Mouse (Mus musculus): ENCODE data around the gene Rhob. TPM values are rescaled to one million over a fixed set of nuclear protein-coding genes. Genes with fewer than 3 reads are reported as not detected.

Gene Rhob
- polyA plus RNA-seq (2014; fragmentation: Nextera tagmentation; extraction: Ambion mirVana) = 113 and 131 TPM in 2 replicates

- Histone ChIP-seq H3K4me3 (replicated peaks; ENCODE audit: low read length) (peak within 1 kb of the TSS; percentile 74), H3K9me3 (ENCODE audit: control insufficient read depth, low read length) (no peaks in the 10 kb centered on the region), H3K4me1 (replicated peaks; ENCODE audit: control insufficient read depth, insufficient read depth, low read length) (peaks cover 33% of the 10 kb centered on the region), H3K27ac (peak within 1 kb of the TSS; percentile 99), H3K27me3 (ENCODE audit: control insufficient read depth, insufficient read depth, low read length) (no peaks in the 10 kb centered on the region), H3K9ac (peak within 1 kb of the TSS; percentile 96), H3K36me3 (replicated peaks; ENCODE audit: control insufficient read depth, insufficient read depth) (no peaks in the 10 kb centered on the region), H3K4me2 (replicated peaks) (peak within 1 kb of the TSS; percentile 82)
- under 1% methylated on average over 56 of the region's 56 CpGs for whole genome bisulfite sequencing
- DNase-seq (ENCODE audit: low spot score) = peak; percentile 98
- peak; percentile 97 for ATAC-seq (ENCODE audit: low FRiP score)
Observed at GRCm38 (mm10) chr12:8499871-8500596, at the start of gene Rhob. Gene Rhob (minus strand): TSS chr12:8500009.

- peak; percentile 66; the same call in 1 of the 2 replicates for ATAC-seq (ENCODE audit: low FRiP score)
- peak; percentile 81 for DNase-seq (ENCODE audit: low spot score)
- WGBS = 24% methylated on average over 11 of the region's 11 CpGs
- Histone ChIP-seq H3K4me3 (replicated peaks; ENCODE audit: low read length) (no peak overlapping the region), H3K27ac (no peak overlapping the region), H3K4me2 (replicated peaks) (no peak overlapping the region), H3K4me1 (replicated peaks; ENCODE audit: control insufficient read depth, insufficient read depth, low read length) (no peaks in the 10 kb centered on the region), H3K36me3 (replicated peaks; ENCODE audit: control insufficient read depth, insufficient read depth) (no peaks in the 10 kb centered on the region), H3K27me3 (ENCODE audit: control insufficient read depth, insufficient read depth, low read length) (no peaks in the 10 kb centered on the region), H3K9me3 (ENCODE audit: control insufficient read depth, low read length) (no peaks in the 10 kb centered on the region), H3K9ac (no peak overlapping the region)
Observed at GRCm38 (mm10) chr12:8547357-8547756, 47.5 kb upstream of the Rhob start.

- no peak overlapping the region for H3K4me2 ChIP-seq (replicated peaks)
- DNase-seq (ENCODE audit: low spot score) (no peak), ATAC-seq (ENCODE audit: low FRiP score) (no peak)
- H3K27me3 ChIP-seq (ENCODE audit: control insufficient read depth, insufficient read depth, low read length) = no peaks in the 10 kb centered on the region
- no peaks in the 10 kb centered on the region for H3K9me3 ChIP-seq (ENCODE audit: control insufficient read depth, low read length)
- H3K4me3 ChIP-seq (replicated peaks; ENCODE audit: low read length) = no peak overlapping the region
- 90% methylated on average over 6 of the region's 6 CpGs for WGBS
- no peak overlapping the region for H3K27ac ChIP-seq
- no peak overlapping the region for H3K9ac ChIP-seq
- H3K36me3 ChIP-seq (replicated peaks; ENCODE audit: control insufficient read depth, insufficient read depth) = no peaks in the 10 kb centered on the region
- no peaks in the 10 kb centered on the region for H3K4me1 ChIP-seq (replicated peaks; ENCODE audit: control insufficient read depth, insufficient read depth, low read length)
Observed at GRCm38 (mm10) chr12:8546801-8547200, 47.0 kb upstream of the Rhob start.

GRCm38 (mm10) chr12:8545066-8545610, 45.3 kb upstream of the Rhob start:
- Histone ChIP-seq H3K4me1 (replicated peaks; ENCODE audit: control insufficient read depth, insufficient read depth, low read length) (no peaks in the 10 kb centered on the region), H3K27me3 (ENCODE audit: control insufficient read depth, insufficient read depth, low read length) (no peaks in the 10 kb centered on the region), H3K27ac (no peak overlapping the region), H3K9ac (no peak overlapping the region), H3K4me3 (replicated peaks; ENCODE audit: low read length) (no peak overlapping the region), H3K9me3 (ENCODE audit: control insufficient read depth, low read length) (no peaks in the 10 kb centered on the region), H3K36me3 (replicated peaks; ENCODE audit: control insufficient read depth, insufficient read depth) (no peaks in the 10 kb centered on the region), H3K4me2 (replicated peaks) (no peak overlapping the region)
- WGBS = 73% methylated on average over 5 of the region's 5 CpGs
- DNase-seq (ENCODE audit: low spot score) (no peak), ATAC-seq (ENCODE audit: low FRiP score) (no peak)

GRCm38 (mm10) chr12:8542371-8542770, 42.6 kb upstream of the Rhob start:
- no peaks in the 10 kb centered on the region for H3K27me3 ChIP-seq (ENCODE audit: control insufficient read depth, insufficient read depth, low read length)
- WGBS = 91% methylated on average over 4 of the region's 4 CpGs
- H3K4me1 ChIP-seq (replicated peaks; ENCODE audit: control insufficient read depth, insufficient read depth, low read length) = no peaks in the 10 kb centered on the region
- no peak overlapping the region for H3K27ac ChIP-seq
- ATAC-seq (ENCODE audit: low FRiP score) (no peak), DNase-seq (ENCODE audit: low spot score) (no peak)
- no peak overlapping the region for H3K4me2 ChIP-seq (replicated peaks)
- no peaks in the 10 kb centered on the region for H3K36me3 ChIP-seq (replicated peaks; ENCODE audit: control insufficient read depth, insufficient read depth)
- no peaks in the 10 kb centered on the region for H3K9me3 ChIP-seq (ENCODE audit: control insufficient read depth, low read length)
- no peak overlapping the region for H3K4me3 ChIP-seq (replicated peaks; ENCODE audit: low read length)
- H3K9ac ChIP-seq = no peak overlapping the region

GRCm38 (mm10) chr12:8539471-8539870, 39.7 kb upstream of the Rhob start:
- Histone ChIP-seq H3K4me3 (replicated peaks; ENCODE audit: low read length) (no peak overlapping the region), H3K27ac (no peak overlapping the region), H3K36me3 (replicated peaks; ENCODE audit: control insufficient read depth, insufficient read depth) (no peaks in the 10 kb centered on the region), H3K27me3 (ENCODE audit: control insufficient read depth, insufficient read depth, low read length) (no peaks in the 10 kb centered on the region), H3K4me1 (replicated peaks; ENCODE audit: control insufficient read depth, insufficient read depth, low read length) (no peaks in the 10 kb centered on the region), H3K9ac (no peak overlapping the region), H3K9me3 (ENCODE audit: control insufficient read depth, low read length) (no peaks in the 10 kb centered on the region), H3K4me2 (replicated peaks) (no peak overlapping the region)
- DNase-seq (ENCODE audit: low spot score) (no peak), ATAC-seq (ENCODE audit: low FRiP score) (no peak)
- WGBS = 93% methylated on average over 13 of the region's 13 CpGs

GRCm38 (mm10) chr12:8537291-8537690, 37.5 kb upstream of the Rhob start:
- Histone ChIP-seq H3K4me1 (replicated peaks; ENCODE audit: control insufficient read depth, insufficient read depth, low read length) (no peaks in the 10 kb centered on the region), H3K27ac (no peak overlapping the region), H3K9me3 (ENCODE audit: control insufficient read depth, low read length) (no peaks in the 10 kb centered on the region), H3K36me3 (replicated peaks; ENCODE audit: control insufficient read depth, insufficient read depth) (no peaks in the 10 kb centered on the region), H3K27me3 (ENCODE audit: control insufficient read depth, insufficient read depth, low read length) (no peaks in the 10 kb centered on the region), H3K4me2 (replicated peaks) (no peak overlapping the region), H3K9ac (no peak overlapping the region), H3K4me3 (replicated peaks; ENCODE audit: low read length) (no peak overlapping the region)
- DNase-seq (ENCODE audit: low spot score) (no peak), ATAC-seq (ENCODE audit: low FRiP score) (no peak)
- 87% methylated on average over 5 of the region's 5 CpGs for WGBS

GRCm38 (mm10) chr12:8536221-8536965, 36.6 kb upstream of the Rhob start:
- no peak overlapping the region for H3K27ac ChIP-seq
- H3K27me3 ChIP-seq (ENCODE audit: control insufficient read depth, insufficient read depth, low read length) = no peaks in the 10 kb centered on the region
- no peaks in the 10 kb centered on the region for H3K9me3 ChIP-seq (ENCODE audit: control insufficient read depth, low read length)
- DNase-seq (ENCODE audit: low spot score) = no peak
- peak; percentile 27; the same call in 1 of the 2 replicates for ATAC-seq (ENCODE audit: low FRiP score)
- WGBS = 77% methylated on average over 9 of the region's 9 CpGs
- no peaks in the 10 kb centered on the region for H3K4me1 ChIP-seq (replicated peaks; ENCODE audit: control insufficient read depth, insufficient read depth, low read length)
- no peak overlapping the region for H3K4me2 ChIP-seq (replicated peaks)
- no peak overlapping the region for H3K4me3 ChIP-seq (replicated peaks; ENCODE audit: low read length)
- no peaks in the 10 kb centered on the region for H3K36me3 ChIP-seq (replicated peaks; ENCODE audit: control insufficient read depth, insufficient read depth)
- H3K9ac ChIP-seq = no peak overlapping the region

GRCm38 (mm10) chr12:8535596-8535995, 35.8 kb upstream of the Rhob start:
- H3K4me1 ChIP-seq (replicated peaks; ENCODE audit: control insufficient read depth, insufficient read depth, low read length) = no peaks in the 10 kb centered on the region
- H3K4me2 ChIP-seq (replicated peaks) = no peak overlapping the region
- H3K9ac ChIP-seq = no peak overlapping the region
- DNase-seq (ENCODE audit: low spot score) (no peak), ATAC-seq (ENCODE audit: low FRiP score) (no peak)
- no peaks in the 10 kb centered on the region for H3K36me3 ChIP-seq (replicated peaks; ENCODE audit: control insufficient read depth, insufficient read depth)
- no peak overlapping the region for H3K4me3 ChIP-seq (replicated peaks; ENCODE audit: low read length)
- no peak overlapping the region for H3K27ac ChIP-seq
- no peaks in the 10 kb centered on the region for H3K9me3 ChIP-seq (ENCODE audit: control insufficient read depth, low read length)
- 84% methylated on average over 7 of the region's 7 CpGs for WGBS
- H3K27me3 ChIP-seq (ENCODE audit: control insufficient read depth, insufficient read depth, low read length) = no peaks in the 10 kb centered on the region
